Comparison of ENCODE assay signal across 9 mouse cellular contexts in the genomic region with DNA sequence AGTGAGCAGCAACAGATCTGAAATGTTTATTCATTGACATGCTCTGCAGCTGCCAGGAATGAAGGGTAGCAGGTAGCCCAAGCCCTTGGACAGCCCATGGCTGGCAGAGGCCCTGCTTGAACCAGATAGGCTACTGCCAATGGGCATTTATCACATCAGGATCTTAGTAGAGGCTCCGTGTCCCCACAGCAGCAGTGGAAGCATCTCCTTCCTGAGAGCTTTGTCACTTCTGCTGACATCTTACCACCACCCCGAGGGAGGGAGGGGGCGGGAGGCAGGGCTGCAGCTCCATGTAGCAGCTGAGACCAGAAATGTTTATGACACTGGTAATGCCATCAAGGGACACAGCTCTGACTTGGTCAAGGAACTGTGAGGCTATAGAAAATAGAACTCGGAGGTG. TPM values are rescaled to one million over a fixed set of nuclear protein-coding genes. Genes with fewer than 3 reads are reported as not detected.
DNase-seq lines count a peak whose midpoint lies in the region; ATAC-seq and TF ChIP-seq lines count a peak whose summit lies in the region.
"Had no signal": no experiment of that assay in that cellular context is flagged by ENCODE, and none has a peak within 500 bp of the region (broad histone marks: within the 10 kb centered on the region; RNA-seq: fewer than 3 reads in every experiment).

No protein-coding gene starts in this region.

- no peak overlapping the region for H3K9ac ChIP-seq in heart, postnatal 0 days (replicated peaks; ENCODE audit: low read depth, low read length)
- H3K9ac ChIP-seq in MEL (ENCODE audit: control insufficient read depth, low read depth, low read length, poor library complexity, severe bottlenecking) = no peak overlapping the region
- H3K9ac ChIP-seq in limb, embryonic 12.5 days (replicated peaks) = no peak overlapping the region

- peaks cover 23% of the 10 kb centered on the region for H3K4me1 ChIP-seq in heart, postnatal 0 days (ENCODE audit: control insufficient read depth, insufficient read depth)
- peaks cover 11 to 21% of the 10 kb centered on the region in 2 experiments for H3K4me1 ChIP-seq in MEL (ENCODE audit: control insufficient read depth in 1 of 2, insufficient read depth in 2 of 2, low read length in 2 of 2)
- peaks cover 25% of the 10 kb centered on the region for H3K4me1 ChIP-seq in limb, embryonic 12.5 days (replicated peaks)

- H3K27ac ChIP-seq in heart, postnatal 0 days (ENCODE audit: low read depth) = peak overlapping the region; percentile 91
- H3K27ac ChIP-seq in MEL (ENCODE audit: control insufficient read depth, low read depth, low read length) = peak overlapping the region; percentile 46
- peak overlapping the region; percentile 95 for H3K27ac ChIP-seq in limb, embryonic 12.5 days

- H3K4me2 ChIP-seq in heart, postnatal 0 days (ENCODE audit: low read depth, low read length) = peak overlapping the region; percentile 84; the same call in 1 of the 2 replicates
- peak overlapping the region; percentile 75; the same call in 1 of the 2 replicates for H3K4me2 ChIP-seq in limb, embryonic 12.5 days

- no peak for TF ChIP-seq RAD21 in MEL (IDR thresholded peaks at IDR 0.05; ENCODE audit: low read depth, low read length)

- H3K9me3 ChIP-seq in heart, postnatal 0 days (replicated peaks; ENCODE audit: control insufficient read depth, low read length) = no peaks in the 10 kb centered on the region
- no peaks in the 10 kb centered on the region for H3K9me3 ChIP-seq in MEL (replicated peaks; ENCODE audit: insufficient read depth, low read length)
- H3K9me3 ChIP-seq in limb, embryonic 12.5 days = no peaks in the 10 kb centered on the region
- H3K9me3 ChIP-seq: liver, embryonic 12.5 days had no signal

- H3K27me3 ChIP-seq in heart, postnatal 0 days (ENCODE audit: control insufficient read depth, insufficient read depth, low read length) = peaks cover 11% of the 10 kb centered on the region
- no peaks in the 10 kb centered on the region for H3K27me3 ChIP-seq in MEL (ENCODE audit: control insufficient read depth in 1 of 2, insufficient read depth in 2 of 2, low read length in 2 of 2)
- peaks cover 30% of the 10 kb centered on the region for H3K27me3 ChIP-seq in limb, embryonic 12.5 days

- ATAC-seq in heart, postnatal 0 days (ENCODE audit: insufficient read depth, low read depth) = no peak
- no peak for ATAC-seq in limb, embryonic 12.5 days (ENCODE audit: insufficient number of reproducible peaks, insufficient read depth, low FRiP score, low TSS enrichment, low read depth)
- ATAC-seq in granulocyte monocyte progenitor cell, adult 5-6 weeks (replicated peaks; ENCODE audit: poor library complexity, severe bottlenecking) = no peak

- no peak for TF ChIP-seq EP300 in heart, postnatal 0 days (IDR thresholded peaks at IDR 0.05; ENCODE audit: low read depth)
- TF ChIP-seq EP300 in MEL (IDR thresholded peaks at IDR 0.05; ENCODE audit: low read depth in 1 of 2, low read length in 2 of 2) = no peak

- no peak for DNase-seq in heart, postnatal 0 days (ENCODE audit: low spot score)
- no peak for DNase-seq in heart, adult 18-20 months
- DNase-seq in 416B (ENCODE audit: low read depth) (peak; percentile 58), MEL (ENCODE audit: low read depth, low spot score) (peak; percentile 49)
- no peak for DNase-seq in right cerebral cortex, postnatal 10 days (ENCODE audit: low spot score in 2 of 2)
- no peak for DNase-seq in layer of hippocampus, postnatal 36 days

- no peaks in the 10 kb centered on the region for H3K79me2 ChIP-seq in MEL (ENCODE audit: control insufficient read depth, insufficient read depth, low read length, poor library complexity)

- TF ChIP-seq POLR2A in MEL (IDR thresholded peaks at IDR 0.05; ENCODE audit: control insufficient read depth in 1 of 2, insufficient read depth in 1 of 2, low read depth in 1 of 2, low read length in 2 of 2, poor library complexity in 1 of 2) = no peak

- 82% methylated on average over 4 of the region's 4 CpGs for WGBS in heart, postnatal 0 days
- WGBS in limb, embryonic 12.5 days = 89% methylated on average over 4 of the region's 4 CpGs

- no peak overlapping the region for H3K4me3 ChIP-seq in heart, postnatal 0 days (ENCODE audit: low read depth, low read length)
- no peak overlapping the region for H3K4me3 ChIP-seq in MEL (ENCODE audit: control insufficient read depth in 1 of 2, insufficient read depth in 1 of 2, low read depth in 2 of 2, low read length in 2 of 2)
- no peak overlapping the region for H3K4me3 ChIP-seq in limb, embryonic 12.5 days (replicated peaks)

- no peak for TF ChIP-seq CTCF in heart, postnatal 0 days (IDR thresholded peaks at IDR 0.05; ENCODE audit: low read depth)
- TF ChIP-seq CTCF in MEL (IDR thresholded peaks at IDR 0.05 in 2 of 3, conservative IDR thresholded peaks at IDR 0.05 in 1 of 3; ENCODE audit: control insufficient read depth in 1 of 3, insufficient read depth in 1 of 3, low read depth in 2 of 3, low read length in 3 of 3, poor library complexity in 1 of 3, severe bottlenecking in 1 of 3) = no peak; a peak in 1 of 6 replicates

- peaks cover 3% of the 10 kb centered on the region; the same call in 1 of the 2 replicates for H3K36me3 ChIP-seq in heart, postnatal 0 days (replicated peaks; ENCODE audit: control insufficient read depth, insufficient read depth, low read length)
- peaks cover 0 to 12% of the 10 kb centered on the region in 2 experiments; a peak in 2 of 4 replicates for H3K36me3 ChIP-seq in MEL (ENCODE audit: control insufficient read depth in 1 of 2, insufficient read depth in 2 of 2, low read length in 2 of 2)
- H3K36me3 ChIP-seq in limb, embryonic 12.5 days = peaks cover 13% of the 10 kb centered on the region

RNA-seq across cellular contexts. Expression of gene Tnfrsf18, which starts 6.9 kb away (rescaled TPM):
- total RNA-seq in heart, postnatal 0 days (2014; rRNA removed; ENCODE audit: low replicate concordance) = 2.2 TPM in 1 of 2 replicates, not detected in the other
- 0.88 and 1.00 TPM in 2 replicates for polyA plus RNA-seq in heart, postnatal 0 days (2015; fragmentation: Nextera tagmentation; extraction: Ambion mirVana)
- total RNA-seq in heart, adult 18-20 months (2021) = under 1 TPM; 0.45 to 0.49 TPM
- 13.6 and 16.2 TPM in 2 replicates for total RNA-seq in MEL (2012; rRNA removed)
- polyA plus RNA-seq in MEL (2012; ENCODE audit: insufficient read depth in 1 of 2, insufficient read length in 2 of 2, low read depth in 1 of 2, low replicate concordance in 2 of 2, missing spikeins in 1 of 2) = 1 to 10 TPM in 1 of 2 experiments, not detected in 1; 9.3 TPM
- polyA plus RNA-seq in limb, embryonic 12.5 days (2016; fragmentation: Nextera tagmentation; extraction: Ambion mirVana) = 1.8 and 1.9 TPM in 2 replicates
- 0.99 and 4.6 TPM in 2 replicates for total RNA-seq in granulocyte monocyte progenitor cell, adult 5-6 weeks (2014; fragmentation: Nextera tagmentation)
- total RNA-seq in granulocyte monocyte progenitor cell, adult 5-6 weeks (2017) = 1.9 and 4.6 TPM in 2 replicates
- total RNA-seq in layer of hippocampus, postnatal 36 days (2021) = not detected

RNA-seq across cellular contexts. Expression of gene Tnfrsf4, which starts 19.2 kb away (rescaled TPM):
- total RNA-seq in heart, postnatal 0 days (2014; rRNA removed; ENCODE audit: low replicate concordance) = not detected in 2 replicates
- polyA plus RNA-seq in heart, postnatal 0 days (2015; fragmentation: Nextera tagmentation; extraction: Ambion mirVana) = 0.26 and 0.31 TPM in 2 replicates
- total RNA-seq in heart, adult 18-20 months (2021) = 1 to 10 TPM in 1 of 2 experiments, under 1 TPM in 1; 0.25 to 1.0 TPM
- total RNA-seq in MEL (2012; rRNA removed) = 1.6 and 1.7 TPM in 2 replicates
- polyA plus RNA-seq in MEL (2012; ENCODE audit: insufficient read depth in 1 of 2, insufficient read length in 2 of 2, low read depth in 1 of 2, low replicate concordance in 2 of 2, missing spikeins in 1 of 2) = 1 to 10 TPM in 1 of 2 experiments, not detected in 1; 2.7 TPM
- 0.84 and 0.92 TPM in 2 replicates for polyA plus RNA-seq in limb, embryonic 12.5 days (2016; fragmentation: Nextera tagmentation; extraction: Ambion mirVana)
- total RNA-seq in granulocyte monocyte progenitor cell, adult 5-6 weeks (2014; fragmentation: Nextera tagmentation) = 2.2 TPM in 1 of 2 replicates, not detected in the other
- total RNA-seq in granulocyte monocyte progenitor cell, adult 5-6 weeks (2017) = 1.1 TPM in 1 of 2 replicates, not detected in the other
- 1 to 10 TPM; 2.3 to 2.5 TPM for total RNA-seq in layer of hippocampus, postnatal 36 days (2021)

RNA-seq across cellular contexts. Expression of gene Ttll10, which starts 26.4 kb away (rescaled TPM):
- total RNA-seq in heart, postnatal 0 days (2014; rRNA removed; ENCODE audit: low replicate concordance) = not detected in 2 replicates
- polyA plus RNA-seq in heart, postnatal 0 days (2015; fragmentation: Nextera tagmentation; extraction: Ambion mirVana) = 0.08 TPM in 1 of 2 replicates, not detected in the other
- under 1 TPM in 1 of 2 experiments, not detected in 1; 0.33 TPM for total RNA-seq in heart, adult 18-20 months (2021)
- not detected in 2 replicates for total RNA-seq in MEL (2012; rRNA removed)
- under 1 TPM in 1 of 2 experiments, not detected in 1; 0.11 TPM for polyA plus RNA-seq in MEL (2012; ENCODE audit: insufficient read depth in 1 of 2, insufficient read length in 2 of 2, low read depth in 1 of 2, low replicate concordance in 2 of 2, missing spikeins in 1 of 2)
- polyA plus RNA-seq in limb, embryonic 12.5 days (2016; fragmentation: Nextera tagmentation; extraction: Ambion mirVana) = 0.58 and 1.3 TPM in 2 replicates
- not detected in 2 replicates for total RNA-seq in granulocyte monocyte progenitor cell, adult 5-6 weeks (2014; fragmentation: Nextera tagmentation)
- not detected in 2 replicates for total RNA-seq in granulocyte monocyte progenitor cell, adult 5-6 weeks (2017)
- under 1 TPM in 1 of 2 experiments, not detected in 1; 0.20 TPM for total RNA-seq in layer of hippocampus, postnatal 36 days (2021)

RNA-seq across cellular contexts. Expression of gene Sdf4, which starts 40.2 kb away (rescaled TPM):
- 88.4 and 114 TPM in 2 replicates for total RNA-seq in heart, postnatal 0 days (2014; rRNA removed; ENCODE audit: low replicate concordance)
- 102 and 105 TPM in 2 replicates for polyA plus RNA-seq in heart, postnatal 0 days (2015; fragmentation: Nextera tagmentation; extraction: Ambion mirVana)
- 10 to 100 TPM; 82.1 to 89.0 TPM for total RNA-seq in heart, adult 18-20 months (2021)
- total RNA-seq in MEL (2012; rRNA removed) = 111 and 114 TPM in 2 replicates
- 100 to 1,000 TPM in 1 of 2 experiments, not detected in 1; 117 TPM for polyA plus RNA-seq in MEL (2012; ENCODE audit: insufficient read depth in 1 of 2, insufficient read length in 2 of 2, low read depth in 1 of 2, low replicate concordance in 2 of 2, missing spikeins in 1 of 2)
- 131 and 139 TPM in 2 replicates for polyA plus RNA-seq in limb, embryonic 12.5 days (2016; fragmentation: Nextera tagmentation; extraction: Ambion mirVana)
- 62.0 and 73.4 TPM in 2 replicates for total RNA-seq in granulocyte monocyte progenitor cell, adult 5-6 weeks (2014; fragmentation: Nextera tagmentation)
- total RNA-seq in granulocyte monocyte progenitor cell, adult 5-6 weeks (2017) = 174 and 182 TPM in 2 replicates
- 100 to 1,000 TPM; 178 to 190 TPM for total RNA-seq in layer of hippocampus, postnatal 36 days (2021)

RNA-seq across cellular contexts. Expression of gene B3galt6, which starts 40.4 kb away (rescaled TPM):
- total RNA-seq in heart, postnatal 0 days (2014; rRNA removed; ENCODE audit: low replicate concordance) = 3.9 and 11.2 TPM in 2 replicates
- polyA plus RNA-seq in heart, postnatal 0 days (2015; fragmentation: Nextera tagmentation; extraction: Ambion mirVana) = 5.0 and 5.7 TPM in 2 replicates
- 1 to 10 TPM; 2.7 to 3.1 TPM for total RNA-seq in heart, adult 18-20 months (2021)
- 6.6 and 9.1 TPM in 2 replicates for total RNA-seq in MEL (2012; rRNA removed)
- 1 to 10 TPM in 1 of 2 experiments, not detected in 1; 3.8 TPM for polyA plus RNA-seq in MEL (2012; ENCODE audit: insufficient read depth in 1 of 2, insufficient read length in 2 of 2, low read depth in 1 of 2, low replicate concordance in 2 of 2, missing spikeins in 1 of 2)
- 16.1 and 16.8 TPM in 2 replicates for polyA plus RNA-seq in limb, embryonic 12.5 days (2016; fragmentation: Nextera tagmentation; extraction: Ambion mirVana)
- 6.4 and 6.6 TPM in 2 replicates for total RNA-seq in granulocyte monocyte progenitor cell, adult 5-6 weeks (2014; fragmentation: Nextera tagmentation)
- total RNA-seq in granulocyte monocyte progenitor cell, adult 5-6 weeks (2017) = 10.3 and 10.7 TPM in 2 replicates
- total RNA-seq in layer of hippocampus, postnatal 36 days (2021) = 10 to 100 TPM in 1 of 2 experiments, 1 to 10 TPM in 1; 9.7 to 10.6 TPM

Comparison
In these comparisons a context has a peak if more than half of its experiments do, and no peak if none do; other contexts are left out.
1. DNase-seq: peak in 416B (single experiment) and MEL (single experiment); none in heart, postnatal 0 days (single experiment), heart, adult 18-20 months (0 of 2), right cerebral cortex, postnatal 10 days (0 of 2) and layer of hippocampus, postnatal 36 days (0 of 2).
2. Peak in every context shown above with its lines, with median percentiles within 50 percentile points of each other: H3K27ac ChIP-seq.